Mouse (Mus musculus) adrenal gland, adult 8-10 months (tissue): Measurements from ENCODE around the gene Ptpn14. TPM values are rescaled to one million over a fixed set of nuclear protein-coding genes. Genes with fewer than 3 reads are reported as not detected.

ENCODE experiments used
- DNase-seq: peaks from one replicate; pipeline ENCODE4 v3.0.0; 2022
- total RNA-seq, 4 experiments: library from RNA; stranded (reverse); gene quantifications; 2 replicates each; pipeline ENCODE4 v1.2.4; 2022

The Ptpn14 gene
- total RNA-seq, 4 experiments from 2014 or later = 10.8 to 21.8 (median 17.9) TPM

DNA sequence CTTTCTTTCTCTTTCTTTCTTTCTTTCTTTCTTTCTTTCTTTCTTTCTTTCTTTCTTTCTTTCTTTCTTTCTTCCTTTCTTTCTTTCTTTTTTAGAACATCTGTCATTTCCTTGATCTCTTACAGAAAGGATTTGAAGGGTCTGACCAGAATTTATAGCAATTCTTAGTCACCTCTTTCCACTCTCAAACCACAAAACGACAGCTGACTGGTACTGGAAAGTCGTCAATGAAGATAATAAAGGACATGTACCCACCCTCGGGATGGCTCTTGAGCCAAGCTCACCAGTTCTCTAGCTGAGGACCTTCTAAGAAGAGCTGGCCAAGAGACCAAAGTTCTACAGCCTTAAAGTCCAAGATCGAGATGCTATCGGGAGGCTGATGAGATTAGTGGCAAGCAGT is 9.5 kb upstream of the Ptpn14 start:
- DNase-seq = no peak

DNA sequence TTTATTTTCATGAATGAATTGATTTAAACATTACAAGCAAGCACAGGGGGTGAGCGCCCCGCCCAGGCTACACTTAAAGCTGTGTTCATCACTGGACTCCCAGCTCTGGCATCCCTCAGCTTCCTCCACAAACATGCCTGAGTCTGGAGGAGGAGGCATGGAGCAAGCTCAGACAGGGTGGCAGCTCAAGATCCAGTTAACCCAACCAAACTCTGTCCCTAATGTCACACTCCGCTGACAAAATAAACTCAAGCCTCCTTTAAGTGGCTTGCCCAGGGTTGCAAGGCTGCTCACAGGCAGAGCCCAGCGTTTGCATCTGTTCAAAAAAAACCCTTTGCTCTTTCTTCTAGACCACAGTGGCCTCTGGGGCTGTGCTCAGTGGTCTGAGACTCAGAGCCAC is 1.9 kb upstream of the Ptpn14 start:
- no peak for DNase-seq

DNA sequence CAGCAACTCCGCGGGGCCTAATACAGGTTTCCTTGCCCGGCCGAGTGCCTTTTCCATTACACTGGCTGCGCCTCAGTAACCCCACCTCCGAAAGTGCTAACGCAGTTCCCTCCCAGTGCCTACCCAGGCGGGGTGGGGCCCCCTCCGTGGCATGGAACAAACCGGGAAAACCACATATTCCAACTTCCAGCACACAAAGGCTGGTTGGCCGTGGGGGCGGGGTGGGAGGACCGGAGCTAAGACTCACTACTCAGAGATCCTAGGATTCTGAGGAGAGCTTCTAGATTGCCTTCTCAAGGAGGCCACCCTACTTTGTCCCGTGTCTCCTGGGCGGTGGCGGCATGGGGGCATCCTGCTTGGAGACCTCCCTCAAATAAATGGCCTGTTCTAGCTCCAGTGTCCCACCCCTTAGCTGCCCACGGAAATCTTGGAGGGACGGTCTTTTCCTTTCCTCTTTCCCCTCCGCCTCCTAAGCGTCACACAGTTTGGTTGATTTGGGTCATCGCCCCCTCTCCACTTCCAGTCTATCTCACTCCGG is 653 bp upstream of the Ptpn14 start:
- peak; percentile 63 for DNase-seq

DNA sequence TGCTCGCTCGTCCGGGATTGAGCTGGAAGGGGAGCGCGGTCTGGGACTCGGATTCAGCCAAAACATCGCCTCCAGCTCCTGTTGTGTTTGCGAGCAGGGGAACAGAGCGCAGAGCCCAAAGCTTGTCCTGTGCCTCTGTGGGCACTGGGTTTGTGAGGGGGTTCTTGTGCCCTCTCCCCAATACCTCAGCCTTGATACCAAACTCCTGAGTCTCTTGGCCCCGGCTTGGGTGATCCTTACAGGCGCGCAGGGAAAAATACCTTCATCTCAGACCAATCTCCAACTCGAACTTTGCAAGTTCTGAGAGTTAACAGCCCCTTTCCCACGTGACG is 682 bp downstream of the Ptpn14 start:
- no peak for DNase-seq

DNA sequence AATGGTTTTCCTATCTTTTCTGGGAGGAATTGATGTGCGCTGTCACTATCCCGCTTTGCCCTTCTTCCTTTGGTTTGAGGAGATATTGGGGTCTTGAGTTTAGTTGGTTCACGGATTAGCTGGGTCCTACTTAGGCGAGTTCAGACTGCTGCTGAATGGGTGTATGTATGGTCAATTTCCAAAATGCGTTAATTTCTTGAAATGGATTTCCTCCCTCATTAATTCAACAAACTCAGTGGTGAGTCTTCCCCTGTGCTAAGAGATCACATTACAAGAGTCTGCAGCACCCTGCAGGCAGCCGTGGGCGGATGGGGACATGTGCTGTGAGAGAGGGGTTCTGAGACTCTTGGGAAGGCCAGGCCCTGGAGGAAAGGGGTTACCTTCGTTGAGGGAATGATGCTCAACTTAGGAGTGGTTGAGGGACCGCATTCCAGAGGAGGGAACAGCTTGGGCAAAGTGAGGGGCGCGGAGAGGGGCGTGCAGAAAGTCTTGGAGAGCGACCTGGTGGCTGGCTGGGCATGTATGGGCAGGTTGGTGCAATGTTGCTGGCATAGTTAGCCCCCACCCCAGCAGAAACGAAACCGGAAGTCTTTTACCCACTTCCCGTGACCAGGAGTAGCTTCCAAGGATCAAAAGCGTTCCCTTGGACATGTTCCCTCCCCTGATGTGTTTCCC is 1.2 kb downstream of the Ptpn14 start:
- no peak for DNase-seq

DNA sequence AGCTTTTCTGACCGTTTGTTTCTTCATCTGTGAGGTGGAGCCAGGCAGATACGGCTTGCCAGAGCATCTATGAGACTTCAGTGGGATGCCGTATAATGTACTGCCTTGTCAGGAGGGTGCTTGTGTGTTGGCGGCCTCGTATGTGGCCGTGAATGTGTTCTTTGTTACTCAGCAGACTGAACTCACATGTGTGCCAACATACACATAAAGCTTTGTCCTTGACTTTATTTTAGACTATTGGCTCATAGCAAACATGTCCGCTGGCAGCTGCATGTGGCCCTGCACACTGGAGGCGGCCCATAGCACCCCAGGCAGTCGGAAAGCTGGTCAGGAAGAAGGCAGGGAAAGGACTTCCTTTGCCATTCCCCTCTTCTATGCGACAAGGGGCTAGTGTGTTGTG is 3.6 kb downstream of the Ptpn14 start:
- no peak for DNase-seq

DNA sequence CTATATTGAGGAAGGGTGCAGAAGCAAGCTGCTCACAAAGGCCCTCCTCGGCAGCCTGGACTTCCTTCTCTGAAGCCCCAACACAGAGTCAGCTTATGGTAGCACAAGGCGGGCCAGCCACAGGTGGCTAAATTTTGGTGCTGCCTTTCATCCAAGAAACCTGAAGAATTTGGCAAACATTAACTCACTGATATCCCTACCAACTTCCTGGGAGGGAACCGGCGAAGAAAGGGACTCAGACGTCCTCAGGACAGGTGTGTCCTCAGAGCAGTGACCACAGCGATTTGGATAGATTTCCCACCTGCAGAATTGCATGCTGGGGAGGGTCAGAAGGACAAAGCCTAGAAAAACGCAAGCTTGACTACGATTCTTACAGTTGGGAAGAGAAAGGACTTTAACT is 4.1 kb downstream of the Ptpn14 start:
- DNase-seq = no peak

DNA sequence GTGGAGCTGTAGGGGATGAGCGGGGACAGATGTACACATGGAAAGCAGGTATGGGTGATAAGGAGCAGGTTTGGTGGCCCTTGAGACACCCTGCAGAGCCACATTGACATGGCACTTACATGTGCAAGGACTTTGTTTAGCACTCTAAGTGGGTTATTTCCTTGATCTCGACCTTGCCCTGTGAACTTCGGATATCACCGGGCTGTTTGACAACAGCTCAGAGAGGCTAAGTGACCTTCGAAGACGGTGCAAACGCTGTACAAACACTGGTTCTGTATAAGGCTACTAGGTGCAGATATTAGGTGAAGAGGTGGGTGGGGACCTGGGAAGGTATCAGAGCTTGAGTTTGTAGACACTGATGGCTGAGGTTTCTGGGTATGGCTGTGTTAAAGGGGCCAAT is 12.0 kb downstream of the Ptpn14 start:
- no peak for DNase-seq

DNA sequence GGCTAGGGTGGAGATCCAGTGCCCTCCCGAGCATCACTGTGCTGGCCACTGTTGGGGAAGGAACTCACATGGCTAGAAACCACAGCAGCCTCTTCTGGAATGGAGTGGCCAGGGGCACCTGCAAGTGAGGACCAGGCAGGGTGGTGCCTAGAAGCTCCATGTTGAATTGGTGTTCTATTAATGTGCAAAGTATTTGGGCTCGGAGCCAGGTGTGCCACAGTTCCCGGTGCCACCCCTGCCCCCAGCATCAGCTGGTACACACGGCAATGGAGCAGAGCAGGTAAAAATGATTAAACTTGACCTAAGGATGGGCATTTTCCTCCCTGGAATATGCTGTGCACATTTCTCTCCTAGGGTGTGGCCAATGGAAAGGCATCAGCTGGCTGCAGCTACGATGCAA is 14.0 kb downstream of the Ptpn14 start:
- no peak for DNase-seq

DNA sequence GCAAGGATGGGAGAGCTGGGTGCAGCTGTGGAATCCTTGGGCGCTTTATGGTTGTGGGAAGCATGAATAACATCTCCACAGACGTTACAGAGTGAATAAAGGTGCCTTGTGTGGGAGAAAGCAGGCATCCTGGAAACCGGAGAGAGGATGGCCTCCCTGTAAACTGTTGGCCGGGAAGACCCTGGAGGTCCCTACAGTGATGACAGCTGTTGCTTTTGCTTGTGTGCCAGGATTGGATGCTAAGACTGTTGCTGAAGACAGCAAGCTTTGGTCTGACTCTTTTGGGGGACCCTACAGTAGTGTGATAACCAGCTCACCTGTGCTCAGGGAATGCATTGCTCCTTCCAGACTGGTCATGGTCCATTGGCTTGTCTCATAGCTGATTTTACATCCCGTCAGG is 15.1 kb downstream of the Ptpn14 start:
- DNase-seq = no peak

DNA sequence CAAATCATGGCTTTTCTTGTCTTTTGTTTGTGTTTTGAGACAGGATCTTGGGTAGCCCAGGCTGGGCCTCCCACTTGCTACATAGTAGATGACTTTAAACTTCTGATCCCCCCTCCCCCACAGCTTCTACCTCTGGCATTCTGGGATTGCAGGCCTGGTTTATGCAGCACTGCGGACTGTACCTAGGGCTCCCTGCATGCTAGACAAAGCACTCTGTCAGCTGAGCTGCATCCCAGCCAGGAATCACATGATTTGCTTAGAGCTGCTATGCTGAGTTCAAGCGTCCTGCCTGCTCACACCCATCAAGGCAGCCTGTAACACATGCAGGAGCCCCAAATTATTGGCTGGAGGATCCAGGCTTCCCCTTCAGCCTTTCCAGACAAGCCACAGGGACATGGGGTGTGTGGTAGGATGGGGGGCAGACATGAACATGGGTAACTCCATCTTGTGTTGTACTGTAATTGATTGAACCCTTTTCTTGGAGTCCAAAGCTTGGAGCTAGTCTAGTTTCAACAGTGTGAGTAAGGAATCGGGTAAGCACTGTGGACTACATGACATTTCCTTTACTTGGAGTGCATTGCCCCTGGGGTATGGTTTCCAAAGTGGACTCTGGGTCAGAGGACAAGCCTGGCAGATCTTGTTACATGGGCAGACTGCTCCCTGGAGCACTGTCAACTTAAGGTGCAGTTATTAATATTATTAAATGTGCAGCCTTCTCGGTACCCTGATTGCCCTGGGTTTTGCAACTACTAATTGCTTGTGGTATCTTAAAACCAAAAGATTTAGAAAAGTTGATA is 17.0 kb downstream of the Ptpn14 start:
- no peak for DNase-seq

DNA sequence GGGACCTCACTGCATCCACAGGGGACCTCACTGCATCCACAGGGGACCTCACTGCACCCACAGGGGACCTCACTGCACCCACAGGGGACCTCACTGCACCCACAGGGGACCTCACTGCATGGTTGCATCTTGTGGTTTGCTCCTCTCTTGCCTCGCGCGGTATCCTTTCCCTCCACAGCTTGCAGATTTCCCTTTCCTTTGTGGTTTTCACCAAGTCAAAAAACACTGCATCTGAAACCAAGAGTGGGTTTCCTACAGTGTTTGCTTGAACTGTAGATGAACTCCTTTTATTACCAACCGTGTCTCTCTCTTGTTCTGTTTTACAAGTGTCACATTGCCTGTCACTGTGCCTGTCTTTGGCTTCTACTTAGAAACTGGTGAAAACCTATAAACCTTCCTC is 18.5 kb downstream of the Ptpn14 start:
- DNase-seq = no peak

DNA sequence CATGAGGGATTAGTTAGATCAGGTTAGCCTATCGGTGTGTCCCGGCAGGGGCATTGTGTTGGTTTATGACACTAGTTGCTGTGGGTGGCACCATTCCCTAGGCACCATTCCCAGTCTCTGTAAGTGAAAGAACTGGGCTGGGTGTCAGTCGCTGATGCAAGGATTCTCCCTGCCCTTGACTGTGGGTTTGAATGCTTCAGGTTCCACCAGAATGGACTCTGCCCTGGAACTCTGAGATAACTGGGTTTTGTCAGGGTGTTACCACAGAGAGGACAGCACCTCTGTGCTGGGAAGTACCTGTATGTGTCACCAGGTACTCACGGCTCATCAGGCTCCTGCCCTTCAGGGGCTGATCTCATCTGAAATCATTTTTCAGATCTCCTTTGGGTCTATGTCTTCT is 21.7 kb downstream of the Ptpn14 start:
- DNase-seq = no peak

DNA sequence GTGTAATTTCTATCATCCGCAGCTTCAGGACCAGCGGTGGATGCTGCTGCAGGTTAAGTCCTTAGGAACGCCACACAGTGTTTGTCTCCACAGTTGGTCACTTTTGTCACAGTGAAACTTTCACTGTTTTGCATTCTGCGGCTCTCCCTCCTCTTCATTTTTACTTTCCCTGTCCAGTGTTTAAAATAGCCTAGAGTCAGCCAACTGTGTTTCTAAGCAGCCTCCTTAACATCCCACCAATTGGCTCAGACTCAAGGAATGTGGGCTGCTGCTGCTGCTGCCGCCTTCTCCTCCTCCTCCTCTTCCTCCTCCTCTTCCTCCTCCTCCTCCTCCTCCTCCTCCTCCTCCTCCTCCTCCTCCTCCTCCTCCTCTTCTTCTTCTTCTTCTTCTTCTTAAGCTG is 22.2 kb downstream of the Ptpn14 start:
- DNase-seq = no peak

DNA sequence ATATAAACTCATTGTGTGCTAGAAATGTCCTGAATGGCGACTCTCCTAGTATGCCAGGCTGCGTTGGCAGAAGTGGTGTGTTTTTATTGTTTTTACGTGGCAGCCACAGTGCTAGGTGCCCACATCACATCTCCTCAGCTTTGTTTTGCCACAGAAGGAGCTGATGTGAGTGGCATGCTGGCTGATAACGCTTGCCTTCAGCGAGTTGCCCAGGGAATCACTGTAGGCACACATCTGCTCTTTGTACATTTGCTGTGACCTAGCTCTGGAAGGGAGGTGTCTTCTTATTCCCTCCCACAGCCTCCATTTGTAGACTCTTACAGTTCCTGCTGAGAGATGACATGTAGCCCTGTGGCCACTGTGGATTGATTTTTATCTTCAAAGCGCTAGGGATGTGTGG is 24.2 kb downstream of the Ptpn14 start:
- no peak for DNase-seq

DNA sequence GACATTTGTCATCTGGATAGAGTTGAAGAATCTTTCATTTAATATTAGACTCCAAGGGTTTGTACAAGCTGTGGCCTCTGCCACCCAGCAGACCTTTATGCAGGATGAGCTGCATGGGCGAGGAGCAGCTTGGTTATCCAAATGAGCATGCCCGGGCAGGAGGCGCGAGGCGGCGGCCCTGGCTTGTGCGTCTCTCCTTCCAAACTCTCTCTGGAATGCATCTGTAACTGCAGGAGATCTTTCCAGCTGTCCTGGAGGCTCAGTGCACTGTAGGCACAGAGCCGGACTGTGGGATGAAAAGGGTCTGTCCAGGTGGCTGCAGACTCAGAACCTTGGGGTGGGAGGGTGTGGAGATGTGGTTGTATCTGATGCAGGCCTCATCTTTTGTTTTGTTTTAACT is 27.0 kb downstream of the Ptpn14 start:
- no peak for DNase-seq

DNA sequence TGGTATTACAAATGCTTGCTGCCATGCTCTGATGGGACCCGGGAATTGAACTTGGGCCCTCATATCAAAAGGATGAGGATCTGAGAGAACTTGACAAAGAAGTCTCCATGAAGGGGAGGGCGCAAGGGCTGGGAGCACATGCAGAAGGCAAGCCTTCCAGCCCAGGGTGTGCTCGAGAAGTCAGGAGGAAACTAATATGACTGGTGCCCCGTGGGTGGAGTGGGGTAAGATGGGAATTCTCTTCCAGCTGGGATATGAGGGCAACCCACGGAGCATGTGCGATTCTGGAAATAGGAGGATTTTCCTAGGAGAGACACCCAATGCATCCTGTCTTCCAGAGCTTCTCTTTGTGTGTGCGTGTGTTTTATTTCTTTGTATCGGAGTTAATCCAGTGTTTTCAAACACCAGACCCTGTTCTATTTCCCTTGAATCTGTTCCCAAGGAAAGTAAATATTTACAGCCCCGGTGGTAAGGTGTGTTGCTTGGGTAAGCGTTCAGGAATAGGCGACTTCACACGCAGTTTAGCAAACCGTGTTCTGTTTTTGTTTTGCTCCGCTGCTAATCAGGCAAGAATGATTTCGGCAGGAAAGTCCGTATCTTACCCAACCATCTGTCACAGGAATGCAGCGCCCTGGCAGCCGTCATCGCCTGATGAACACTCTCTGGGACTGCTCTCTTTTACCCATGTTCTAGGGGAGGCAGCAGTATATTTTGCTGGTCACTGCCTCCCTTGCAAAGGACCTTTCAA is 28.4 kb downstream of the Ptpn14 start:
- DNase-seq = no peak

DNA sequence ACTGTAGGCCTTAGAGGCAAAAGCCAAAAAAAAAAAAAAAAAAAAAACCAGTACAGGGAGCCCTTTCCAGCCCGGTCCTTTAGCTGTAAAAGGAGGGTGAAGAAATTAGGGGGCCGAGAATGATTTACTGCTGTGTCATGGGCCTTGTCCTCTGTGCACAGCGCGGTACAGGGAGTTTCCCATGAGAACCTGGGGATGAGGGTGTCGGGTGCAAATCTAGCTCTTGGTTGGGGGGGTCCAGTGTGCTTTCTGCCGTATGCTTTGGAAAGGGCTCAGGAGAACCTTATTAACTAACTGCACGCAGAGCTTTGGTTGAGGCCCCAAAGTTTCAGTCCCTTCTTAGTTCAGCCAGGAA is 29.0 kb downstream of the Ptpn14 start:
- no peak for DNase-seq

DNA sequence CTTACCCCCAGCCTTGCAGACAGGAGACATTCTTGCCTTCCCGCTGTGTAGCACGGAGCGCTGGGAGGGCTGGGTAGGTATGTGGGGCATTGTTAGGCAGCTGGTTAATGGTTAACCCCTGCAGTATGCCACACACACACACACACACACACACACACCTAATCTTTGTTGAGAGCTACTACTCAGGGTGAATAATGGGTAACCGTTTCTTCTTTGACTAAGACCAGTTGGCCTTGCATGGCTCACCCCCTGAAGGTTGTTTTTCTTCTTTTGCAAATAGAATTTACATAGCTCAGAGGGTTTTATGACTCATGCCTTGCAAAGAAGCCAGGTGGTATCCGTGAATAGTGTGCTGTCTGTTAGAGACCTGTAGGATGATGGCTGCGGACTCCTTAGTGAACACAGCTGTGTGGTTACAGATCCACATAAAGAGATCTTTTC is 33.5 kb downstream of the Ptpn14 start:
- peak; percentile 39 for DNase-seq

DNA sequence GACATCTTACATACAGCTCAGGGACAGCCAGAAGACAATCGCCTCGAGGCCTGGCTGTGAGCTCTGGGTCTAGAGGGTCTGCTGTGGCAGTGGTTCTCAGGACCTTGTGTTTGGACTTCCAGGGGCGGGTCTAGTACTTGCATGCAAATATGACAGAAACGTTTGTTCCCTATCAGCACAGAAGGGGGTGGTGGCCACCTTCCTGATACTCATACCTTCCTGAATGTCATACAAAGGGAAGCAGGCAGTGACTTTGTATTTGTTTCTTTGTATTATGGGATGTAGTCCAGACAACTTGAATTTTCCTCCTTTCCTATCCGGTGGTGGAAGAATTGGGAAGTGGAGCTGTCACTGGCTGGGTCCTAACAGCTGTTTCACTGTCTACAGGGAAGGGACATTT is 36.2 kb downstream of the Ptpn14 start:
- no peak for DNase-seq

DNA sequence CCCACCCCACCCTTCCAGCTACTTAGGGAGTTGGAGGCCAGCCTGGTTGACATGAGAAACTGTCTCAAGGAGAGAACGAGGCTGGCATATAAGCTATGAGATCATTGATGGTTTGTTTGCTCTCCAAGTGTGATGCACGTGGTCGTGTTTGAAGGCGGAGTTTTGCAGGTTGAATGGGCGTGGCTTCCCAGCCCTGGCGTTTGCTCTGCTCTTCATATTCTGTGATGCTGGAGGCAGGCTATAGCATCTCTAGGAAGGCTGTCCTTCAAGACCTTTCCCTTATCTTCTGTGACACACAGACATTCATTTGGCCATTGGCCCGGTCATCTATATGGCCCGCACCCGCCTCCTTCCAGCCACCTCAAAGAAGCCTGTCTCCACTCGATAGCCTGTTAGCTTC is 39.1 kb downstream of the Ptpn14 start:
- DNase-seq = no peak

DNA sequence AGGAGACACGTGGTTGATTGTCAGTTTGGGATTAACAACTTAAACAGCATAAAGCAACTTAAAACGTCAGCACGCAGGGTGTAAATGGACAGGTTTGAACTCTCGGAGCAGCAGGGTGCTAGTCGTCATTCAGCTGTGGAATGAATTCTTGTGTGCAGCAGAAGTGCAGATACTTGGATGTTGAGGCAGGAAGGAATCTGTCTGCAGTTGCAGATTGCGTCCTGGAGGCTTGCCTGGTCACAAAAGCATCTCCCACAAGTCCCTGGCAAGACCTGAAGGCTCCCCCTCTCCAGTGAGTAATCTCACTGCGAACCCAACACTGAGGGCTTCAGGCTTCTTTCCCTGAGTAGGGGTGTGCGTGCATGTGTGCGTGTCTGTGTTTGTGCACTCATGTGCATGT is 39.8 kb downstream of the Ptpn14 start:
- DNase-seq = no peak

DNA sequence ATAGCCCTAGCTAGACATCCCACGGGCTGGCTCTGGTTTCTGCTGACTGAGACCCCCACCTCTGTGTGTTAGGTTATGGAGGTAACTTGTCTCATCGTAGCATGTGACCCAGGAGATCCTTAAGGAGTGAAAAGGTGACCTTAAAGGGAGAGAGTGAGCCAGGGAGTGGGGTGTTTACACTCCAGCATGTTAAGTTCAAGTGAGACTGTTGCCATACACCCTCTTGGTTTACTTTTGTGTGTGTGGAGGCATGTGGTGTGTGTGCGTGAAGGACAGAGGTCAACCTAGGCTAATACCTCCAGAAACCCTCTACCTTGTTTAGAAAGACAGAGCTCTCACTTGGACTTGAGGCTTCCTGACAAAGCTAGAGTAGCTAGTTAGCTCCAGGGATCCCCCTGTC is 42.4 kb downstream of the Ptpn14 start:
- no peak for DNase-seq

DNA sequence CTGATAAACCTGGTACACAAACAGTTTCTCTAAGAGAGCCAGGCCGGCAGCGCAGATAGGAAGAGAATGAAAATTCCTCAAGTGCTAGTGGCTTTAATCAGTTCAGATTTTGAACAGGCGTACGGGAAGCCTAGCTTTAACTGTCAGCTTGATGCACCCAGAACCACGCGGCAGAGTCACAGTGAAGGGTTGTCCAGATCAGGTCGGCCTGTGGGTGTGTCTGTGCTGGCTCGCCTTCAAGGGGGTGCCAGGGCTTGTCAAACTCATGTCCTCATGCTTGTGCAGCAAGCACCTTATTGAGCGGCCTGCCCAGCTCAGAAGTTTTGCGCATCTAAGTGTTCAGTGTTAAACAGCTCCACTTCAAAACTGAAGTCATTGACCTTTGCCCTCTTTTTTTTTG is 44.6 kb downstream of the Ptpn14 start:
- no peak for DNase-seq
